Mouse (Mus musculus): ENCODE results near the gene Themis. TPM values are rescaled to one million over a fixed set of nuclear protein-coding genes. Genes with fewer than 3 reads are reported as not detected.

The Themis gene
- polyA plus RNA-seq, 1 experiment from 2014 or later = not detected

GRCm38 (mm10) chr10:28890886-28891285, 222.7 kb downstream of the Themis start:
- DNase-seq (ENCODE audit: low spot score) = no peak
- H3K4me2 ChIP-seq (ENCODE audit: low read length) = no peak overlapping the region
- no peak for ATAC-seq (replicated peaks; ENCODE audit: low FRiP score, low TSS enrichment, low read depth)
- H3K9me3 ChIP-seq (ENCODE audit: control insufficient read depth, low read length) = no peaks in the 10 kb centered on the region
- no peaks in the 10 kb centered on the region for H3K36me3 ChIP-seq (ENCODE audit: control insufficient read depth, insufficient read depth, low read length)
- H3K9ac ChIP-seq (ENCODE audit: low read length) = no peak overlapping the region
- WGBS = 79% methylated on average over 2 of the region's 2 CpGs
- no peaks in the 10 kb centered on the region for H3K4me1 ChIP-seq (replicated peaks; ENCODE audit: control insufficient read depth, insufficient read depth, low read length)
- no peaks in the 10 kb centered on the region for H3K27me3 ChIP-seq (replicated peaks; ENCODE audit: control insufficient read depth, insufficient read depth, low read length)
- no peak overlapping the region for H3K27ac ChIP-seq (ENCODE audit: low read depth)
- H3K4me3 ChIP-seq (ENCODE audit: low read depth, low read length) = no peak overlapping the region

GRCm38 (mm10) chr10:28898351-28898750, 230.2 kb downstream of the Themis start:
- ATAC-seq (replicated peaks; ENCODE audit: low FRiP score, low TSS enrichment, low read depth) (no peak), DNase-seq (ENCODE audit: low spot score) (no peak)
- no peak overlapping the region for H3K27ac ChIP-seq (ENCODE audit: low read depth)
- H3K9ac ChIP-seq (ENCODE audit: low read length) = no peak overlapping the region
- H3K4me2 ChIP-seq (ENCODE audit: low read length) = no peak overlapping the region
- H3K36me3 ChIP-seq (ENCODE audit: control insufficient read depth, insufficient read depth, low read length) = no peaks in the 10 kb centered on the region
- 50% methylated on average over 1 of the region's 1 CpGs for WGBS
- no peak overlapping the region for H3K4me3 ChIP-seq (ENCODE audit: low read depth, low read length)
- no peaks in the 10 kb centered on the region for H3K27me3 ChIP-seq (replicated peaks; ENCODE audit: control insufficient read depth, insufficient read depth, low read length)
- no peaks in the 10 kb centered on the region for H3K4me1 ChIP-seq (replicated peaks; ENCODE audit: control insufficient read depth, insufficient read depth, low read length)
- H3K9me3 ChIP-seq (ENCODE audit: control insufficient read depth, low read length) = no peaks in the 10 kb centered on the region
